Mouse (Mus musculus) embryo, embryonic 10 days (tissue): ENCODE results near the gene Stk11ip.

Experiments
- DNase-seq: peaks from one replicate; pipeline ENCODE4 v3.0.0-alpha.2; 2015; ENCODE audit warnings: low spot score

Stk11ip gene

GRCm38 (mm10) chr1:75504256-75505045, 16.9 kb upstream of the Stk11ip start:
- no peak for DNase-seq

DNA sequence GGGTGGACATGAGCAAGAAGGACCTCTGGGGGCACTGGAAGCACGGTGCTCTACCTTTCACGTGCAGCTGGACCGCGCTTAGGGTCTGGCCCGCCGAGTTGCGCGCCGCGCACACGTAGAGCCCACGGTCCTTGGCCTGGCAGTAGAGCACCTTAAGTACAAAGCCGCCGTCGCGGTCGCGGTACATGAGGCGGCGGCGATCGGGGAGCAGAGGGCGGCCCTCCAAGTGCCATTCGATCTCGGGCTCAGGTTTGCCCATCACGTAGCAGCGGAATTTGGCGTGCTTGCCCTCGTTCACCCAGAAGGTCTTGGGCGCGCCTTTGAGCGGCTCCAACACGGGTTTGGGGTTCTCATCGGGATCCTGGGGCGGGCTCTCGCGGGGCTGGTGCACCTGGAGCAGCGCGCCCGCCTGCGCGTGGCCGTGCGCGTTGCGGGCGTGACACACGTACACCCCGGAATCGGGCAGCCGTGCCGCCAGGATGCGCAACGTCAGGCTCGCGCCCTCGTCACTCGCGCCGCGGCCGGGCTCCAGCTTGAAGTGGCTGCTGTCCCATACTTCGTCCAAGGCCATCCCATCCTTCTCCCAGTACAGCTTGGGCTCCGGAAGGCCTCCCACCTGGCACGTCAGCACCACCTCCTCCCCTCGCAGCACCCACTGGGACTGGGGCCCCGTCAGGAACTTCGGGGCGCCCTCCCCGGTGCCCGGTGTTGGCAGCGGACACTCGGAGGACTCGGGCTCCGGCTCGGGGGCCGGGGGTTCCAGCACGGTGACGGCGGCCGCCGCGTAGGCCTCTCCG, 16.0 kb upstream of the Stk11ip start:
- DNase-seq, result peak; percentile 71

- peak; percentile 84 for DNase-seq
Observed at GRCm38 (mm10) chr1:75505956-75506831, 15.1 kb upstream of the Stk11ip start, which contains the start of gene Obsl1. TSS of gene Obsl1 (minus strand) at chr1:75506452.

GRCm38 (mm10) chr1:75507006-75507405, 14.3 kb upstream of the Stk11ip start, which contains the start of gene Inha:
TSS of gene Inha (plus strand) at chr1:75507077.
- no peak for DNase-seq

DNA sequence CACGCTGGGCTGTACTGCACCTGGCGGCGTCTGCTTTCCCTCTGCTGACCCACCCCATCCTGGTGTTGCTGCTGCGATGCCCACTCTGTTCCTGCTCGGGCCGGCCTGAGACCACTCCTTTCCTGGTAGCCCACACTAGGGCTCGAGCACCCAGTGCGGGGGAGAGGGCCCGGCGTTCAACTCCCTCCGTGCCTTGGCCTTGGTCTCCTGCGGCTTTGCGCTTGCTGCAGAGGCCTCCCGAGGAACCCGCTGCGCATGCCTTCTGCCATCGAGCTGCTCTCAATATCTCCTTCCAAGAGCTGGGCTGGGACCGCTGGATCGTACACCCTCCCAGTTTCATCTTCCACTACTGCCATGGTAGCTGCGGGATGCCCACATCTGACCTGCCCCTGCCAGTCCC, 11.7 kb upstream of the Stk11ip start:
- DNase-seq, result no peak

GRCm38 (mm10) chr1:75510154-75510553, 11.2 kb upstream of the Stk11ip start:
- DNase-seq, result no peak

GRCm38 (mm10) chr1:75511437-75512210, 9.7 kb upstream of the Stk11ip start:
- DNase-seq, result peak; percentile 29

DNA sequence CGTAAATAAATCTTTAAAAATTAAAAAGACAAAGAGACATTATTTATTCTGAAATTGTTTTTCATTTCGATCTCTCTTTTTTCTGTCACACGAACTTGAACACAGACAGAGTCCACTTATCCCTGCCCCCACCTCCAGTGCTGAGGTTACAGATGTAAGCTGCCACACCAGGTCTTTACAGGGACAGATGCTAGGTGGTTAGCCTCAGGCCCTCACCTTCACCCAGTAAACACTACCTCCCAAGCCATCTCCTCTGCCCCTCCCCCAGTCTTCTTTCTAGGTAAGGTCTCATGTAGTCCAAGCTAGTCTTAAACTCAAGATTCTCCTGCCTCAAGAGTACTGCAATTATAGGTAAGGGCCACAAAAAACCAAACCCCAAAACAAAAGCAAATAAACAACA, 8.8 kb upstream of the Stk11ip start:
- DNase-seq, result no peak

DNA sequence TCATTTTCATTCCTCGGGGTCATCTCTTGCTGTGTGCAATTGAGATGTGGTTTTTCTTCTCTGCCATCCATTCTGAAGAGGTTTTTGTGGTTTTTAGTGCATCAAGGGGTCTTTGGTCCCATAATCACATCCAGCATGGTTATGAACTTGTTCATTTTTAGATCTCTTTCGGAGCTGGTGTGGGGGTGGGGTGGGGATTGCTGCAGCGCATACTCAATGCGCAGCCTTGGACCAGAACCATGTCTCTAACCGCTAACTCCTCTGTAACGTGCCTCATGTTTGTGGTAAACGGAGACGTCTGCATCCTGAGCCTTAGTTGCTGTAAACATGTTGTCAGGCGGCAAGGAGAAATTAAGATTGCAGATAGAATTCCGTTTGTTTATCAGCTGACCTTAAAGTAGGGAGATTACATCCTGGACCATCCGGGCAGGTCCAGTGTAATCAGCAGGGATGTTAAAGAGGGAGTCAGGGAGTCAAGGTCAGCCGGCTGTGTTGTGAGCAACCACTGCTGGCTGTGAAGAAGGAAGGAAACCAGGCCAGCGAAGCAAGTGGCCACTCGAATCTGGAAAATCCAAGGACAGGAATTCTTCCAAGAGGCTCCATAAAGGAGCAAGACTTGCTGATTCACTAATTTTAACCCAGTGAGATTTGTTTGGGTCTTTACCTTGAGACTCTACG, 4.5 kb upstream of the Stk11ip start:
- DNase-seq, result no peak

GRCm38 (mm10) chr1:75517984-75518383, 3.3 kb upstream of the Stk11ip start:
- DNase-seq, result peak; percentile 45

- no peak for DNase-seq
Observed at GRCm38 (mm10) chr1:75518427-75518826, 2.9 kb upstream of the Stk11ip start.

DNA sequence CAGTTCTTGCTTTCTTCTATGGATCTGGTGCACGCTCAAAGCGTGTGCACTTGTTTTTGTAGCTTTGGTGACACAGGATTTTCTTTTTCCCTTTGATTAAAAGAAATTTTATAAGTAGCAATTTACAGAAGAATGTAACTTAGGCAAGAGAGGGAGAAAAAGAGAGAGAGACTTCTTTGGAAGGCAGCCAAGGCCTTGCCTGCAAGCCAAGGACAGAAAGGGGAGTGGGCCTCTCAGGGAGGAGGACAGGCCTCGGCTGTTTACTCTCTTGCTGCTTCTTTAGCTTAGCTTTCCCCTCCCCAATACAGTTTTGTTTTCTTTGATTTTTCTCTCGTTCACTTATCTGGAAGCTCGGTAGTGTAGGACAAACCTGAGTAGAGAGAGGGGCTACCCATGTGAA, 1.8 kb upstream of the Stk11ip start:
- DNase-seq, result no peak

DNA sequence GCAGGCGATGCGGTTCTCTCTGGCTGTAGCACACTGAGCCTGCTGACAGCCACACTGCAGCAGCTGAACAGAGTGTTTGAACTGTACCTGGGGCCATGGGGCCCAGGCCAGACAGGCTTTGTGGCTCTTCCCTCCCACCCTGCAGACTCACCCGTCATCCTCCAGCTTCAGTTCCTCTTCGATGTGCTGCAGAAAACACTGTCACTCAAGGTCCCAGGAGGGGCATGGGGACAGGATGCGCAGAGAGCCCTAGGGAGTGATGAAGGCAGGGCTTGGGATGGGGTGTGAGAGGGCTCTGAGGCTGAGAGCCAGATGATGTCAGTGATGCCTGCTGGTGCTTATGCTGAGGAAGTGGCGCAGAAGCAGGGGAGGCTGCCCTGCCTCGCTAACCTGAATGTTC, 3.4 kb downstream of the Stk11ip start:
- DNase-seq, result no peak

- DNase-seq, result no peak
Observed at GRCm38 (mm10) chr1:75530546-75530945, 9.2 kb downstream of the Stk11ip start.

- DNase-seq, result no peak
Observed at GRCm38 (mm10) chr1:75532280-75533172, 11.2 kb downstream of the Stk11ip start.

- no peak for DNase-seq
Observed at GRCm38 (mm10) chr1:75533325-75534252, 12.3 kb downstream of the Stk11ip start.

- DNase-seq, result no peak
Observed at GRCm38 (mm10) chr1:75537587-75537986, 16.3 kb downstream of the Stk11ip start.

DNA sequence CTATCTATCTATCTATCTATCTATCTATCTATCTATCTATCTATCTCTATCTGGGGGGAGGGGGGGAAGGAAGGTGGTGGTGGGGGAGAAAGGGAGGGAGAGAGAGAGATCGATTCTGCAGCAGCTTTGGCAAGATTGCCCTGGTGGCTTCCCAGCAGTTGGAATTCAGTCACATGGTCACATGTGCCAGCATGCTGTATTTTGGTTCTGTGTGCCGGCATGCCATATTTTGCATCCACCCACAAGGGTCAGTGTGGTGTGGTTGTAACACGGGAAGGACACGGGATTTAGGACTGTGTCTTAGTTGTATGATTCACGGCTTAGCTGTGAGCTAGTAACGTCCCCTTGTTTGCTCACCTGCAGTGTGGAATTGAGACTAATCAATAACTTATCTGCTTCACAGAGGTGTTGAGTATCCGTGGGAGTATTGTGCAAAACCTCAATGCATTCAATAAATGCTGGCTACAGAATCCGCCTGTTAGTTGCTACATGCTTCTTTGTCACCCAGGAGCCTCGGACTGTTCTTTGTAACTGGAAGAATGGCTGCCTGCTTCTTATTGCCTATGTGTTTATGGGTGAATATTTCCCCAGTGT, 17.4 kb downstream of the Stk11ip start:
- DNase-seq, result no peak
